Mouse (Mus musculus) liver, embryonic 14.5 days (tissue): ENCODE results near the gene Oit3.

Source experiments
- CTCF ChIP-seq: IDR thresholded peaks from 2 replicates; pipeline ENCODE4 v1.5.1; 2016; ENCODE audit warnings: antibody characterized with exemption, low read depth, control low read depth
- EP300 ChIP-seq: IDR thresholded peaks from 2 replicates; pipeline ENCODE4 v1.6.1; 2016; ENCODE audit warnings: antibody characterized with exemption, low read depth

DNA sequence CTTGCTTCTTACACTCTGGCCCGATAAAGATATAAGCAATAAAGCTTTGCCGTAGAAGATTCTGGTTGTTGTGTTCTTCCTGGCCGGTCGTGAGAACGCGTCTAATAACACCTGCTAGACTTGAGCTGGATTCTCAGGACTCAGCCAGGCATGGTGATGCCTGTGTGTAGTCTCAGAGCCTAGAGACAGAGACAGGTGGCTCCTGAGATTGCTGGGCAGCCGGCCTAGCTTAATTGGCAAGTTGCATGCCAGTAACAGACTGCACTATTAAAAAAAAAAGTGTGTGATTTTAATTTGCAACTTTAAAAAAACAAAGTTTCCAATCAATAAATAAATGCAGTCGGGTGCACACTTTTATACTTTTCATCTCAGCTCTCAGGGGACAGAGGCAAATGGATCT lies 54.6 kb downstream of the Oit3 start:
- no peak for TF ChIP-seq CTCF
- no peak for TF ChIP-seq EP300
